Mouse (Mus musculus) bone marrow, adult 2 months (tissue): ENCODE results near the gene Surf6.

ENCODE experiments used
- CTCF ChIP-seq: fragments of 200-500 bp; IDR thresholded peaks from 2 replicates; pipeline ENCODE4 v1.5.1; 2011; ENCODE audit warnings: low read length, control low read depth; ENCODE audit not compliant: control insufficient read depth, insufficient read depth
- POLR2A ChIP-seq: fragments of 200-500 bp; IDR thresholded peaks from 2 replicates; pipeline ENCODE4 v1.6.1; 2011; ENCODE audit warnings: low read depth, mild to moderate bottlenecking, control low read depth, low read length, borderline replicate concordance; ENCODE audit not compliant: control insufficient read depth

DNA sequence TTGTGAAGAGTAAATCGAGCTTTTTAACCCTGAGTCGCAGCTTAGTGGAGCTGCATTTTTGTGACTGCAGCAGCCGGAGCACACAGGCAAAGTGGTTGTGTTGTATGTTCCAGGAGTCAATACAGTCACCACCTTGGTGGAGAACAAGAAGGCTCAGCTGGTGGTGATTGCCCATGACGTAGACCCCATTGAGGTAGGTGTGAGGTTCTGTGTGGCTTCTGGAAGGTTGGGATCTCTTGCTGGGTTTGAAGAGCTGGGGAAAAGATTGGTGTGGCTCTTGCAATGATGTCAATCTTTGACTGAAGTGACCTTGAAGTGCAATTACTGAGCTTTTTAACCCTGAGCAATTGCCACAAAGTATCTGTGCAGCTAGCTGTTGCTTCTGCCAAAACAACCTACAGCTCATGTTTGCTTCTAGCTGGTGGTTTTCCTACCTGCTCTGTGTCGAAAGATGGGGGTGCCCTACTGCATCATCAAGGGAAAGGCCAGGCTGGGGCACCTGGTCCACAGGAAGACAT lies 9.6 kb upstream of the Surf6 start:
- TF ChIP-seq CTCF = no peak
- TF ChIP-seq POLR2A = no peak
